Mouse (Mus musculus) gastrocnemius, postnatal 10 days (tissue): ENCODE data around the gene Ankrd26. TPM values are rescaled to one million over a fixed set of nuclear protein-coding genes. Genes with fewer than 3 reads are reported as not detected.
A peak's percentile ranks its signal among the peaks of the same experiment; 100 is the strongest.
"Not testable (repeated sequence)": the region's sequence is repeated elsewhere in the genome, so short reads cannot be mapped to it uniquely, and the experiment has no call there.

Experiments used
- DNase-seq: peaks from one replicate; pipeline ENCODE4 v3.0.0; 2021; ENCODE audit warnings: mixed read lengths
- long read RNA-seq, 2 experiments: library from polyadenylated mRNA; stranded (forward); transcript quantifications; one replicate each; pipeline ENCODE4 v2.0.0; 2021
- total RNA-seq, 2 experiments: library from RNA; stranded (reverse); gene quantifications; 2 replicates each; pipeline ENCODE4 v1.2.3; 2021

The Ankrd26 gene
- total RNA-seq, result 1 to 10 TPM; 1.6 to 2.9 TPM
- long read RNA-seq, experiment 1, partial matches to known transcripts, result 0 of 1 reads
- long read RNA-seq, experiment 1, other reads (novel, unspliced or antisense), result 1 of 1 reads
- long read RNA-seq, experiment 2, full-length matches to known transcripts, result 2 of 3 reads
- long read RNA-seq, experiment 2, partial matches to known transcripts, result 1 of 3 reads
- long read RNA-seq, experiment 2, other reads (novel, unspliced or antisense), result 0 of 3 reads

DNA sequence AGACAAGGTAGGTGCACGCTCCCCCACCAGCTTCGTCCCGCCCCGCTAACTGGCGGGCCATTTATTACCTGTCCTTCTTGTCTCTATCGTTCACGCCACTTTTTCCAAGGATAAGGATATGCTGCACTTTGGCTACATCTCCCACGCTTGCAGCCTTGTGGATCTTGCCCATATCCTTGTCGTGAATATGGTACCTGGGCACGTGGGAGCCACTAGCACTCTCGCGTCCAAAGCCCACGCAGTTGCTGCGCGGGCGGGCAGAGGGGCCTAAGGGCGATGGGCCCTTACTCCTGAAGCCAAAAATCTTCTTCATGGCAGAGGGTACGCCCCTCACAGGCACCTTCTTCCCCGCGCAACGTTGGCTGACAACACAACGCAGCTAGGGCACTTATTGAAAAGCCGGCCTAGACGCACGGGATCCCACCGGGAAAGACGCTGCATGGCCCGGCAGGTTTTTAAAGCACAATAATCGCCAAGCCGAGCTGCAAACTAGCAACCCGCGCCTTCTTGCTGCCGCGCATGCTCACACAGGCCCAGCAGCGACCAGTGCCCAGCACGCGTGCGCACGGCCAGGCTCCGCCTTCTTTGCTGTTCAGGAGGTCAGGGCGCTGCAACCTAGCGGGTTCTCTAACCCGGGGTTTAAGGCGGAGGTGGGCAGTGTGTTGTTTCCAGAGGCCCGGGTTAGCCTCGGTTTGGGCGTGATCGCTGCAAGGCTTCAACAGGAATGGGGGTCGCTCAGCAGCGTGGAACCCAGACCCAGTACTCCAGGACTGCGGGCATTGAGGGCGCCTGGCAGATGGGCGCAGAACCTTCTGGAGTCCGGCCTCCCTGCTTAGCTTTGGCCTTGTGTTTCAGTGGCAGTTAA is at the start of gene Ankrd26:
Gene Ankrd26 (minus strand): TSS at position 482 of the 865 bp plus-strand sequence.
- peak; percentile 93 for DNase-seq

DNA sequence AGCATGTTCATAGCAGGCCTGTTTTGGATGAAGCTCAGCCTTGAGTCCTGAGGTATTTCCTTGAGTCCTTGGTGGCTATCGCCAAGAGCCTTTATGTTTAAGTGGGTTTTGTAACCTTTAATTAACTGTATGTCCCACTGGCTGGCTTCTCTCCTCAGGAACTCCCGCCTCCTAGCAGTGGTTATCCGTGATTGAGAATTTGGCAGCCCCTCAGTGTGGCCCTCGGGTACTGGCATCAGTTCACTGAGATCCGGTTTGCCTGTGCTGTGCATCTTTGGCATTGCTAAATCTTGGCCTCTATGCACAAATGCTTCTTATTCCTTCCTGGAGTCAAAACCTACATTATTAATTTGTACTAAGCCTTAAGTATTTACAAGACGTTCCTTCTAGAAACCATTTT is 46.9 kb upstream of the Ankrd26 start:
- no peak for DNase-seq

GRCm38 (mm10) chr6:118605974-118606373 is 43.9 kb upstream of the Ankrd26 start:
- no peak for DNase-seq

GRCm38 (mm10) chr6:118603825-118604224 is 41.8 kb upstream of the Ankrd26 start:
- no peak for DNase-seq

DNA sequence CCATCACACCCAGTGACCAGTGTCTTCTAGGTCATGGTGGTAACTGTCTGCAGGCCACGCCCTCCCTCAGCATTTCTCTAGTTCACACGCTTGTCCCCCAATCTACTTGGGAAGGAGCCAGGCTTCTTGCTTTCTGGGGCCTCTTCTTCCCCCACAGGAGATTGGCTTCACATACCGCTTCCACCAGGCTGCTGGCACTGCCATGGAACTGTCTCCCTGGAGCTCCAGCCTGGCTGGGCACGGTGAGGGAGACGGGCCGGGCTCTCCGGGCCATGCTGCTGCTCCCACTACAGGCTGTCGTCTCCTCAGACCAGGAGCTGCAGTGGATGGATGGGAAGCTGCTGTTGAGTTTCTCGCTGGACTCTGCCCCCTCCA is 33.6 kb upstream of the Ankrd26 start:
- no peak for DNase-seq

- no peak for DNase-seq
Observed at GRCm38 (mm10) chr6:118594833-118595680, 33.0 kb upstream of the Ankrd26 start.

DNA sequence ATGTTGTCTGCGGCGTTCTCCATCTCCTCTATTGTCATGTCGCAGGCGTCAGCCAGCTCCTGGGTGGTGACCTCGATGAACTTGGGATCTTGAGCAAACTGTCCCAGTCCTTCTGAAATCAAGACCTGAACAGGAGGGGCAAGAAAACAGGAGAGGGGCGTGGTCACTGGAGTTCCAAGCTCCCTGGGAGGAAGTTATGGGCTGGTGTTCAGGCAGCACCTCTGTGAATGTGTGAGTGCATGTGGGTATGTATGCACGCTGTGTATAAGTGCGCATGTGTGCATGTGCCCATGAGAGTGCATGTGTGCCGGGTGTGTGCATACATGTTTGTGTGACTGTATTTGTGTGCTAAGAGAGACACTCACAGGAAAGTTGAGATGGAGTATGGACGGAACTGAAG is 32.0 kb upstream of the Ankrd26 start:
- DNase-seq, result no peak

DNA sequence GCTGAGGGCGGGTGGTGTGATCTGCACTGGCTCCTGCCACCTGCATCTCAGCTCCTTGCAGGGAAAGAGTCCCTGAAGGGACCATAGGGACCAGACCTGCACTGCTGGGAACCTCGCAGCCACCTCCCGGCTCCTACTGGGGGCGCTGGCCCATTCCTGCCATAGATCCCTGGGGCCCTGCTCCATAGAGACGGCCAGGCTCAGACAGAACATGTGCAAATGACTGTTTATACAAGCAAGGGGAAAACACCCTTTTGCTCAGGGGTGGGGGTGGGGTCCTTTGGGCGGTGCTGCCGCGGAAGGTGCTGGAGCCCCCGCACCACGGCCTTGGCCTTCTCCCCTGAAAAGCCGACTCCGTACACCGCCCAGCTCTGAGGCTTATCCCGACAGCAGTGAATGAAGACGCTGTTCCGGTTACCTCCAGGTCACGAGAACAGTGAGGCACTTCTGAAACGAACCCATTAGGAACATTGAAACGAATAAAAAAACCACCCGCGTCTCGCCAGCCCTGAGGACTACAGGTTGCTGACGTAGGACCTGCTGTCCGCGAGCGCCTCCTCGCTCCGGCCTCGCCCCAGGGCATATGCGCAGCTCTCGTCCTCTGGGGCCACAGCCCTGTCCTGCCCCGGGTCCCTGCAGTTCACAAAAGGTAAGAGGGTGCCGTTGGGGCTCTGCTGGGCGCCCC is 31.5 kb upstream of the Ankrd26 start:
- DNase-seq, result no peak

- no peak for DNase-seq
Observed at GRCm38 (mm10) chr6:118592662-118593376, 30.8 kb upstream of the Ankrd26 start.

DNA sequence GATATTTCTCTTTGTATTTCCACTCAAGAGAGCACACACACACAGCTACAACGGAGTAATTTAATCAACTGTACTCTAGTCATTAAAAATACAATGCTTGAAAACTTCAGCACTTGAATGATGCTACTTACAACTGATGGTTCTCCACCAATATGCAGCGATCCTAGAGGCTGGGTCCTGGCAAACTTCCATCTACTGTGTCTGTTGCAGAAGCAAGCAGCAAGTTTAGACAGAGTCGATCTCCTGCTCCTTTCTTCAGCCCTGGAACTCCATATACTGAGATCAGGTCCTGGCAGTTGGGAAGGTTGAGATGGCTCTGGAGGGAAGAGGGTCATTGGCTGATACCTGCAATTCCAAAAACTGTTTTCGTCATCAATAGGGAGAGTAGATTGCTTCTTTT is 16.7 kb upstream of the Ankrd26 start:
- not testable (repeated sequence) for DNase-seq

DNA sequence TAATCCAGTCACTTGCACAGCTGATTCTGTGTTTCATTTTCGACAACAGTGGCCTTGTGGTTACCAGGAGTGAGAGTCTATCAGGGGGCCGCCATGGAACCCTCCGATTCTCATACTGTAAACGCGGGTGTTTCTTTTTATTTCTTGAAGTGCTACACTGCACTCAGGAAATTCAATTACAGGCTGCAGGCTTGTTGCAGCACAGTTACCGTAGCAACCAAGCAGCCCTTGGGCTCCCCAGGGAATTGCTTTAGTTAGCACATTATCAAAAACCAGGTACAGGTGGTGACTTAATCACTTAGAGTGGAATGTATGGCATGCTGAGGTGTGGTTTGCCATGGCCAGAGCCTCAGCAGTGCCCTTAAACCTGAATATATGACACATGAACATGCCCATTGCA is 12.3 kb upstream of the Ankrd26 start:
- no peak for DNase-seq

GRCm38 (mm10) chr6:118567816-118568215 is 5.8 kb upstream of the Ankrd26 start:
- DNase-seq, result no peak

DNA sequence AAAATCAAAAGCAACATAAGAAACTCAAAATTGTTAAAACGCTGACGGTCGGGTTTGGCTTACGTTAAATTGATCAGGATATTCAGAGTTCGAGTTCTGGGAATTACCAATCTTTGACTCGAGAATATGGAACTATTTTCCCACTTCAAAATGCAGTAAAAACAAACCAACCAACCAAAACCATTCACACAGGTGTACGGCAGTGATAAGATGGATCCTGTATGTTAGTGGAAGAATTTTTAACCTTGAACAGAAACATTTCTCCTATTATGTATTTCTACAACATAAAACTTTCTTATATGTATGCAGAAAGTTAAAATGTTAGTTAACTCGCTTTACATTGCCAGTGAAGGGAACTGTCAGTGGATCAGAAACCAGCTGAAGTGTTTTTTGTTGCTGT is 801 bp downstream of the Ankrd26 start:
- no peak for DNase-seq

DNA sequence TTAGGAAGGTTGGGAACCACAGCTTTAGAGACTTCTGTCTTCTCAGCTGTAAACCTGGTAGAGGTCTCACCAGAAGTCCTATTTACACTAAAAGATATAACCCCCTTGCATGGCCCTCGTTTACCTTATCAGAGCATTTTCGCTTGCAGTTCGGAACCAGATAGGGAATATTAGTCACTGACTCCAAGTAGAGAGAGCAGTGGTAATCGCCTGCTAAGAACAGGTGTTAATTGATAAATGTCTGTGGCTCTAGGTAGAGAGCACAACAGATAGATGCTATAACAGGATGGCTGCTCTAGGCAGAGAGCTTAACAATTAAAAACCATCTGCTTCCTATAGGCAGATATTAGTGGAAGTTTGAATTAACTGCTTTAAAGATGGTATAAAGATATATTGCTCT is 23.4 kb downstream of the Ankrd26 start:
- DNase-seq, result no peak

GRCm38 (mm10) chr6:118537201-118537600 is 24.8 kb downstream of the Ankrd26 start:
- DNase-seq, result not testable (repeated sequence)

DNA sequence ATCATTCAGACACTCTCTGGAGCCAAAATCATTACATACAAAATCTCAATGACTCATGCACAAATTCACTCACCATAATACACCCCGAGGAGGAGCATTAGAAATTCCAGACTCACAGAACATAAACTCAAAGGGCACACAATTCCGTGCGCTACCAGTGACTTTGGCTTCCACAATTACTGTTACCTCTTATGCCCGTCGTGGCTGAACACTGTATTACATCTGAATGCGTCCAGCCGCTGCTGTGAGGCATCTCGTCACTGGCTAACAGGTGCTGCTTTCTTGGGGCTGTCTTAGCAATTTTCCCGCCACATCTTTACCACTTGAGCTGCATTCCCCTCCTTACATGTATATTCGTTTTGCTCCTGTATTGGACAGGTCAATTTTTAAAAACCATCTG is 26.7 kb downstream of the Ankrd26 start:
- DNase-seq, result no peak

DNA sequence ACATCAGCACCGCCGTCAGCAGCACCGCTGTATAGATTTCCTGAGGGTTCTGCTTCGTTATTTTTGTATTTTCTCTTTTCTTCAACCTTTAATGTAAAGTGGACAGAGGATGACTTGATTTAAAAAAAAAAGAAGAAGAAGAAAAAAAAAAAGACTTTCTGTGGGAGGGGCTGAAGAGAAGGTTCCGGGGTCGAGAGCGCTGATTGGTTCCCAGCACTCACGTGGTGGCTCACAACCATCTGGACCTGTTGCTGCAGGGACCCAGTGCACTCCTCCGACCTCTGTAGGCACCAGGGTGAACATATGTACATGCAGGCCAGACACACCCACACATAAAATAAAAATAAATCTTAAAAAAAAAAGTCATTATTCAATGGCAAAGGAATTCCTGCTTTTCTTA is 28.6 kb downstream of the Ankrd26 start:
- no peak for DNase-seq

DNA sequence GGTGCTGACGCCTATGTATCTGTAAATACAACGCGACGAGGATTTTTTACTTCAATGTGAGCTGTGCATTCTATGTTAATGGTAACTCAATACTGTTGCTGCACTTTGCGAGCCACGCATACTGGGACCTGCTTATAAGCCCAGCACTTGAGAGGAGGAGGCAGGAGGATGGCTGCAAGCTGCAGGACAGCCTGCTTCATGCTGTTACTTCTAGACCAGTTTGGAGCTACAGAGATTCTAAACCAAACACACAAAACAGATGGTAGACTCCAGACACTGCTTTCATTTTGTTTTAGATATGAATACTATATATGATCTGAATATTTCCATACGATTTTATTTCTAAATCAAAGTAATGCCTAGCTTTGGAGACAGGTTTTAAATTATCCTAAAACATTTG is 41.4 kb downstream of the Ankrd26 start:
- DNase-seq, result no peak

DNA sequence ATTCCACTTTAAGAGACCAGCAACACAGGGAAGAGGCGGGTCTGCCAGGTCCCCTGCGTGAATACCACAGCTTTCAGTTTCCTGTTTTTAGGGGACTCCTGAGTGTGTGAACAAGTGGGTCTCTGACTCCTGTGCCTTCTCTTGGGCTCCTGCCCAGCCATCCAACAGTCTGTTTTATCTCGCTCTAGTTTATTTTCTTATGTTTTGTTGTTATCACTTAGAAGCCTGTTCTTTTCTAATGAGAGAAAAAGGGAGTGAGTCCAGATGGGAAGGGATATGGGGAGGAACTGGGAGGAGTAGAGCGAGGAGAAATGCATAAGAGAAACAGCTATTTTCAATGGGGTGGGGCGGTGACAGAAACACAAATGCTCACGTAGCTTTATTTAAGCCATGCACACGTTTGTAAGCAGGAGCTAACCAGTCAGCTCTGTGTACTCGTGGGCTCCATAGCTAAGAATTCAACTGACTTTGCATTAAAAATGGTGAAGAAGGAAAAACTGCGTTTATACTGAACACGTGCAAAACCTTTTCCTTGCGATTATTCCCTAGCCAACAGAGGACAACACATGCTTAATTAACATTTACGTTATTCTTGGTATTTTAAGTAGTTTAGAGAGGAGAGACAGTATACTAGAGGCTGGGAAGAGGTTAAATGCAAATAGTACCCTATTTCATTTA is 48.6 kb downstream of the Ankrd26 start:
- DNase-seq, result no peak

GRCm38 (mm10) chr6:118499010-118499409 is 63.0 kb downstream of the Ankrd26 start:
- no peak for DNase-seq

- no peak for DNase-seq
Observed at GRCm38 (mm10) chr6:118482125-118482524, 79.9 kb downstream of the Ankrd26 start.
